Mouse (Mus musculus): ENCODE results near the gene Col23a1.
"Not testable (repeated sequence)": the region's sequence is repeated elsewhere in the genome, so short reads cannot be mapped to it uniquely, and the experiment has no call there.

Gene Col23a1

DNA sequence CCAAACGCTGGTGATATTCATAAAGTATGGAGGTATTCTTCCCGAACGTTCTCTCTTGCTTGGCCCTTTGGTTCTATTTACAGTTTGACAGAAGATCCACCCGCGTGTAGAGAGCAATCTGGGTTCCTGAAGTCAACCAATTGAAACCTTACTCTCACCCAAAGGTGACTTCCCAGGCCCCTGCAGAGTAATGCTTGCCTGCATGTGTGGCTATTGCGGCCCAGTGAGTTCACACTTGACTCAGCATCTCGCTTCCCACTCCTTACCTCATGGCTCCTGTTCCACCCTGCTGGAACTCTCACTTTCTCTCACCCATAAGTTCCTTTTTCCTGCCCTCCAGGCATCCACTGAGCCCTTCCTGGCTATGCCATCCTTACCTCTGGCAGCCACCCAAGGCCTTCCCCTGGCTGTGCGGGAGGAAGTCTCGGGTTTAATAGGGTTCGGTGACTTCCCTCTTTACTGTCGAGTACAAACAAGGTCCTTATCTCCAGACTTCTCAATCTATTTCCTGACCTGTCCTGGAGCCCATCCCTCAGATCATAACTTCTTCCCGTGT is 38.7 kb downstream of the Col23a1 start:
- DNase-seq (ENCODE audit: low spot score), result no peak

DNA sequence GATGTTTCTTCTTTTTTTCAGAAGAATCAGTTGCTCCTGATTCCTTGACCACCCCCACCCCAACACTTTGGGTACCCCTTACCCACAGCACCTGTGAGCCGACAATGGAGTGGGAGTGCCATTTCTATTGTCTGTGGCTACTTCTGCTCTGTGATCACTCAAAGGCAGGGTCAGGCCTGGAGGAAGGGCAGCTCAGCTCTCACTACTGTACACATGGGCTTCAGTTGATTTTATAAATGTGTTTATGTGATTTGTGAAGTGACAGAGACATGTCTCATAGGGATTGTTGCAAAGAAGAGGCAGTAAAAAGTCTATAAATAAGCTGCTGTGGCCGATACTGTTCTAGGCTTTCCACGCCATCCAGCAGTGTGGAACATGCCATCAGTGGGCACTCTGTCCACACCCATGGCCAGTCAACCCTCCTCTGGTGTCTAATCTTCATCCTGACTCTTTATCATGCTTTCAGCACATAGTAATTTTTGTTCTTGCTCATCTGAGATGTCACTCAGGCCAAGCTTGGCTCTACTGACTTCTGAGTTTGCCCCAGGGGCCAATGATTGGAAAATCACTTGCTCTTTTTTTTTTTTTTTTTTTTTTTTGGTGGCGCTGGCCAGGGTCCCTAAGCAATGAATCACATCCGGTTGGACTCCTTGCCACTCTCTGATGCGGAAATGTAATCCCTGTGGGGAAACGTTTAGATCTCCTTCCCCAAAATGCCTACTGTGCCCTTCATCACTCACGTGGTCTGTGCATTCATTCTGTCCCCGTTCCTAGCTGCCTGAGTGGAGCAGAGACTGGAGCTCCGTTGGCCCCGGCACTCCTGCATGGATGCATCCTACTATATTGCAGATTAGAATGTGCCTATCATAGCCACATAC is 40.4 kb downstream of the Col23a1 start:
- no peak for DNase-seq (ENCODE audit: low spot score)

DNA sequence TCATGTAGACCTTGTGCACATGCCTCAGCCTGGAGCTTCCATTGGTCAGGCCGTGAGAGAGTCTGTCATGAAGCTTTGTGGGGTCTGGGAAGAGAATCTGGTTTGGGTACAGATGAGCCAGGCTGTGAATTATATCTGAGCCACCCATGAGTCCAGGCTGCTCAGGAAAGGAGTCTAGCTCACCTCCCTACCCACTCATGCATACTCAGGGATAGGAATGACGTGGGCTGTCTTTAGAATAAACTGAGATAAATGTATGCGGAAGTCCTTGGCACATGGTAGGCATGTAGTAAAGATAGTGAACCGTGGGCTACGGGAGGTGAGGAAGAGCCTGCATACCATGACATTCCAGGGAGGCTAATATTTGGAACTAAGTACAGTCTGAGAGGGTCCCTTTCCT is 44.3 kb downstream of the Col23a1 start:
- DNase-seq (ENCODE audit: low spot score), result no peak

GRCm38 (mm10) chr11:51337585-51337984 is 47.9 kb downstream of the Col23a1 start:
- no peak for DNase-seq (ENCODE audit: low spot score)

GRCm38 (mm10) chr11:51338416-51338815 is 48.7 kb downstream of the Col23a1 start:
- no peak for DNase-seq (ENCODE audit: low spot score)

DNA sequence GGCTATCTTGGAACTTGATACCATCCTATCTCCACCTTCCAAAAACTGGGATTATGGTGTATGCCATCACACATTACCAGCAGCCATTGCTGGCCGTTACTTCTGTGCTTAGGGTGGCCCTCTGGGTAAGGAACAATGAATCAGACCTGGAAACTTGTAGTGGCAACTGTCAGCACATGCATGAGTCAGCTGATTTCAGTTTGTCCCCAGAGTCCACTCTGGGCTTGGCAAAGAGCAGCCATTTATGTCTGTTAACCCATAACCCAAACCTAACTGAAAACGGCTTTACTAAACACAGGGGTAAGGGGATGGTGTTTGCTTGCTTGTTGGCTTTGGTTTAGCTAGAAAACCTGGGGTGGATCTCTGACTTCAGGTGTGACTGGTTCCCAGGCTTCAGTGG is 51.4 kb downstream of the Col23a1 start:
- DNase-seq (ENCODE audit: low spot score), result no peak

- peak; percentile 51 for DNase-seq (ENCODE audit: low spot score)
Measured at GRCm38 (mm10) chr11:51342776-51343175, 53.1 kb downstream of the Col23a1 start.

- no peak for DNase-seq (ENCODE audit: low spot score)
Measured at GRCm38 (mm10) chr11:51343312-51343711, 53.6 kb downstream of the Col23a1 start.

- no peak for DNase-seq (ENCODE audit: low spot score)
Measured at GRCm38 (mm10) chr11:51343728-51344289, 54.1 kb downstream of the Col23a1 start.

- DNase-seq (ENCODE audit: low spot score), result no peak
Measured at GRCm38 (mm10) chr11:51345481-51346465, 56.1 kb downstream of the Col23a1 start.

- DNase-seq (ENCODE audit: low spot score), result no peak
Measured at GRCm38 (mm10) chr11:51347756-51348155, 58.0 kb downstream of the Col23a1 start.

DNA sequence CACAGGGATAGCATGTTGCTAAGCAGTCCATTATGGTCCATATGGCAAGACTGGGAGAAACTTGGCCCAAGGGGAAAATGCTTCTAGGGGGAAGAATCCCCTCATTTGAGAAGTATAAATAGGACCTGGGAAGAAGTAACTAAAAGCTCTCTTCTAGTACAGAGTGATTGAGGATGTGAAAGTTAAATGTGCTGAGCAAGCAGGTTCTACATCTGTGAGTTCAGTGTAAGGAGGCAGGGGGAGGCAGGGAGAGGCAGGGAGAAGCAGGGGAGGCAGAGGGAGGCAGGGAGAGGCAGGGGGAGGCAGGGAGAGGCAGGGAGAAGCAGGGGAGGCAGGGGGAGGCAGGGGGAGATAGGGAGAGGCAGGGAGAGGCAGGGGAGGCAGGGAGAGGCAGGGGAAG is 59.9 kb downstream of the Col23a1 start:
- no peak for DNase-seq (ENCODE audit: low spot score)

DNA sequence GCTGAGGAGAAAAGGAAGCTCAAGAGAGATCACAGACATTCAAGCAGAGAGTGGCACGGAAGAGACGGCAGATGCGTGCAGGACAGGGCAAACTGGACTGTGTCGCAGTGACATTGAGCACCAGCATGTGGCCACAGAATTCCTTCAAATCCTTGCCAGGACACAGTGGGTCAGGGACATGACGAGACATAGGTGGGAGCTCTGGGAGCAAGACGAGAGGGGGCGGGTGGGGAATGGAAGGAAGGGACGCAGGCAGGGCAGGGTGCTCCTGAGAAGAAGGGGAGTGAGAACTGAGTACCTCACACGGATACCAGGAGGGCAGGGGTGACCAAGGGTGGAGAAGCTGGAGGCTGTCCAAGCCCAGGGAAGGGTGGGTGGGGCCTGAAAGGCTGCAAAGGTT is 61.4 kb downstream of the Col23a1 start:
- no peak for DNase-seq (ENCODE audit: low spot score)

- DNase-seq (ENCODE audit: low spot score), result no peak
Measured at GRCm38 (mm10) chr11:51351841-51352240, 62.1 kb downstream of the Col23a1 start.

GRCm38 (mm10) chr11:51353746-51354145 is 64.0 kb downstream of the Col23a1 start:
- no peak for DNase-seq (ENCODE audit: low spot score)

DNA sequence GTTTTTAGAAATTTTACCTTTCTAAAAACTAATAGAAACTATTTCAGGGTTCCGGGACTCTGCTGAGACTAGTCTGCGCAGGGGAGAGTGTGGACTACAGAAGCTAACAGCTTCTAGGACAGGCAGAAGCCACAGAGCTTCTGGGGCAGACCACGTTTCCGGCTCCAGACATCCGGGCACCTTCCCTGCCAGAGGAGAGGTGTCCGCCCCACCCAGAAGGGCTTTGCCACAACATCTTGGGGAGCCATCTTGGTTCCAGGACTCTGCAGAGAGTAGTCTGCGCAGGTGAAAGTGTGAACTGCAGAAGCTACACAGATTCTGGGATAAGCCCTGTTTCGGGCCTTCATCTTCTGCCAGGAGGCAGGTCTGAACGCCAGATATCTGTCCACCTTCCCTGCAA is 69.3 kb downstream of the Col23a1 start:
- DNase-seq (ENCODE audit: low spot score), result not testable (repeated sequence)

DNA sequence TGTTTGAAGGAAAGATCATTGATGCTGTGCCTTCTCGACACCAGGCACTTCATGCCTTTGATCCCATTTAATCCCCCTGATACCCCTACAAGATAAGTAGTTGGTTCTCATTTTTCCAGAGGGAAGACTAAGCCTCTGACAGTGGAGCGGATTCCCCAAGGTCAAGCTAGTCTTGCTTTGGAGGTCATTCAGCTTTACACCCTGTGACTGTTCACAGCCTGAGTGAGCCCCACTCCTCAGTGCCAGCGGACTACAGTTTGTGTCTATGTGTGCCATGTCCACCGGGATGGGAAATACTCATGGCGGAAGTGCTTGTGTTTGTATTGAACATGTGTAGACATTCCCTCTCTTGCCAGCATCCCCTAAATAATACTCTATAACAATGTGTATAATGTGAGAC is 74.6 kb downstream of the Col23a1 start:
- DNase-seq (ENCODE audit: low spot score), result no peak

GRCm38 (mm10) chr11:51367334-51367733 is 77.6 kb downstream of the Col23a1 start:
- no peak for DNase-seq (ENCODE audit: low spot score)

GRCm38 (mm10) chr11:51370273-51370672 is 80.6 kb downstream of the Col23a1 start:
- no peak for DNase-seq (ENCODE audit: low spot score)

DNA sequence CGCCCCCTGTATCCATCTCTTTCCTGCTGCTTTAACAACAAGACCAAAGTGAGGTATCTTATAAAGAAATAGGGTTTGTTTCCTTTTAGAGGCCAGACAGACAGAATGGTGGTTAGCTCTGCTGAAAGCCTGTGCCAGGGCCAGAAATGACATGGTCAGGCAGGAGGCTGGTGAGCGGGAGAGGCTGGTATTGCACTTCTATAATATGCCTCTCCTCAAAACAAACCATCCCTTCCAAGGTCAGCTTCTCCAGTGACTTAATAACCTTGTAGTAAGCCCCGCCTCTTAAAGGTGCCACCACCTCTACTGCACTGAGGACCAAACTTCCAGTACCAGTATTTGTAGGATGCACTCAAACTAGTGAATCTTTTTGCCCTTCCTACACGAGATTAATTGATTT is 81.6 kb downstream of the Col23a1 start:
- no peak for DNase-seq (ENCODE audit: low spot score)

DNA sequence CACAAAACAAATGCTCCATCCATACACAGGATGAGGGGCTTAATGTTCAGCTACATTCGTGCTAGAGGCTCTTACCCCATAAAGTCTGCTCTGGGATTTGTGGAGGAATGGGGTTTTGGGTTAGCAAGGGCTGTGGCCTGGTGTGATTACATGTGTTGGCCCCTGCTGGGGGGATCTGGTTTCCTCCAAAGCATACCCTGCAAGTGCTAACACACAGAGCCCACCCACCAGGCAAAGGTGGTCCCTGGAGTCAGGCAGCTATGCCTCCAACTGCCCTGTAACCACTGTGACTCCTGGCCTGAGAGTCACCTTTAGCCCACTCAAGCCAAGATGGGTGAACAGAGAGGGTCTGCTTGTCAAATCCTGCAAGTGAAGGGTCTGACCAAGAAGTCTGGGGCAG is 82.2 kb downstream of the Col23a1 start:
- no peak for DNase-seq (ENCODE audit: low spot score)

- DNase-seq (ENCODE audit: low spot score), result no peak
Measured at GRCm38 (mm10) chr11:51377199-51377598, 87.5 kb downstream of the Col23a1 start.
